Mouse (Mus musculus): ENCODE measurements at regions not wholly inside any gene's neighbourhood (a gene's known extent, or its start where the extent isn't known, plus 50 kb on each side); places are given as distances from the start of the nearest gene placed in this dataset.

GRCm38 (mm10) chr10:117516510-117516909 is 112.8 kb upstream of the Cpm start:
- DNase-seq (ENCODE audit: low spot score) = no peak

GRCm38 (mm10) chr10:117515777-117516501 is 113.4 kb upstream of the Cpm start:
- DNase-seq (ENCODE audit: low spot score) = peak; percentile 13

DNA sequence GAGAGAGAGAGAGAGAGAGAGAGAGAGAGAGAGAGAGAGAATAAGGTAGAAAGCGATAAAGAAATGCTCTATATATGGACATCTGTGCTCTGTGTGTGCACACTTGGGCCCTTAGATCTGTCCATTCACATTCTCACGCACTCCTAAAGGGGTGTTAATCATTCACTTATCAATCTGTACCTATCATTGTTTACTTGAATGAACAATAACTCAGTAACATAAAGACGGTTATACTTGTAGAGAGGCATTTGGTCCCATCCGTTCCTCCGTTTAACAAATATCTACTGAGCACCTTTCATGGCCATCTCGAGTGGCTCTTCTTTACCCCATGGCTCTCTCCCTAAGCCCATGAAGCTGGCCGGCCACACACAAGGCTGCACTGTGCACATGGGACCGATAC is 114.3 kb upstream of the Cpm start:
- DNase-seq (ENCODE audit: low spot score) = no peak

- DNase-seq (ENCODE audit: low spot score) = no peak
Measured at GRCm38 (mm10) chr10:117513925-117514546, 115.3 kb upstream of the Cpm start.

- DNase-seq (ENCODE audit: low spot score) = no peak
Measured at GRCm38 (mm10) chr10:117512424-117513257, 116.7 kb upstream of the Cpm start.

DNA sequence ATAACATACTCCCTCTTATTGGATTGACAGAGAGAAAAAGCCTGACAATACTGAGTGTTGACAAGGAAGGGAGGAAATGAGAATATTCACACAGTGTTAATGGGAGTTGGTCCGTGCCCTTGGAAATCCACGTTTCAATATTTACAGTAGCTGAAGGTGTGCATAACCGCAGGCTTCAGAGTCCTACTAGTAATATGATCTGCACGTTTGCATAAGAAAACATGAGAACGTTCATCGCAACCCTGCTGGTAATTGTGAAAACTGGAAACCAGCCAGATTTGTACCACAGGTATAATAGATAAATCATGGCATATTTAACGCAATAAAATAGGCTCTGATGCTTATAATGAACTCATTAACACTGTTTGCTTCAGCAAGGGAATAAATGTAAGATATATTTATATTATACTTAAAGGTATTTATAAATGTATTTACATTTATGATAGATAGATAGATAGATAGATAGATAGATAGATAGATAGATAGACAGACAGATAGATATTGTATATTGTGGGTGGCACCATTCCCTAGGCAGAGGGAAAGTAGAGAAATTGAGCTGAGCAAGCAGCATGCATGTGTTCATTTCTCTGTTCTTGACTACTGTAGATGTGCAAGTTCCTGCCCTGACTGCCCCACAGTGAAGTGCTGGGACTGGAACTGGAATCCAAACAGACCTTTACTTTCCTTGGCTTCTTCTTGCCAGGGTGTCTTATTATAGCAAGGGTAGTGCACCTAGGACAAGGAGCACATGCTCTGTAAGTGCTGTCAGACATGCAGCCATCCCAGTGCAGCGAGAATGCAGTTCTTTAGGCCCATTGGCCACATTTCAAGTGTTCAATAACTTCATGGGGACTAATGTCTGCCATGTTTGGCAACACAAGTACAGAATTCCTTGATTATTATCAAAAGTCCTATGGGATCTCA is 117.6 kb upstream of the Cpm start:
- DNase-seq (ENCODE audit: low spot score) = no peak

DNA sequence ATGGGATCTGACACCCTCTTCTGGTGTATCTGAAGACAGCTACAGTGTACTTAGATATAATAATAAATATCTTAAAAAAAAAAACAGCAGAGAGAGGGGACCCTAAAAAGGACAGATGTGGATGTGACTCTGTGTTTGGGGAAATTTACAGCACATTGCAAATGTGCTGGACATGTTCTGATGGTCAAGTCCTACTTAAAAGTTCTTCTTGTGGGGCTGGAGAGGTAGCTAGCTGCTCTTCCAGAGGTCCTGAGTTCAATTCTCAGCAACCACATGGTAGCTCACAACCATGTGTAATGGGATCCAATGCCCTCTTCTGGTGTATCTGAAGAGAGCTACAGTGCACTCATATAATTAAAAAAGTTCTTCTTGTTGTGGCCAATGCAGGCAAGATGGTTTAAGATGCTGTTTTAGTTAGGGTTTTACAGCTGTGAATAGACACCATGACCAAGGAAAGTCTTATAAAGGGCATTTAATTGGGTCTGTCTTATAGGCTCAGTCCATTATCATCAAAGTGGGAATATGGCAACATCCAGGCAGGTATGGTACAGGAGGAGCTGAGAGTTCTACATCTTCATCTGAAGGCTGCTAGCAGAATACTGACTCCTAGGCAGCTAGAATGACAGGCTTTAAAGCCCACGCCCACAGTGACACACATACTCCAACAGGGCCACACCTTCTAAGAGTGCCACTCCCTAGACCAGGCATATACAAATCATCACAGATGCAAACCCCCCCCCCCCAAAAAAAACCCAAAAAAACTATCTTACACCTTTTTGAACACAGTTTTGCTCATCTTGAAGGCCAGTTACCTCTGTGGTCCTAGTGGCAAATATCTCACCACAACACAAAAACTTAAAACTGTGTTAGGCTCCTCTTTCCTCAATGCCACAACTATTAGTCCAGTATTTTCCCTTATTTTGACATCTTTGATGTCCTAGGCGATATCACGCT is 118.5 kb upstream of the Cpm start:
- DNase-seq (ENCODE audit: low spot score) = no peak

DNA sequence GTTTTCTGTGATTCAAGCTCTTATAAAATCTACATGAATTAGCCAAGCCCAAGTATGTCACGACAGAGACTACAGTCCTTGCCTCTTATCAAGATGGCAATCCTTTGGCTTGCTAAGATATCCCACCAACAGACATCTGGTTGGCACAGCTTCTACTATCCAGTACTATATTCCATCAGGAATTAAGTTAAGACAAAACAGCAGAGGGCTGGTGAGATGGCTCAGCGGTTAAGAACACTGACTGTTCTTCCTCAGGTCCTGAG is 119.1 kb upstream of the Cpm start:
- no peak for DNase-seq (ENCODE audit: low spot score)

DNA sequence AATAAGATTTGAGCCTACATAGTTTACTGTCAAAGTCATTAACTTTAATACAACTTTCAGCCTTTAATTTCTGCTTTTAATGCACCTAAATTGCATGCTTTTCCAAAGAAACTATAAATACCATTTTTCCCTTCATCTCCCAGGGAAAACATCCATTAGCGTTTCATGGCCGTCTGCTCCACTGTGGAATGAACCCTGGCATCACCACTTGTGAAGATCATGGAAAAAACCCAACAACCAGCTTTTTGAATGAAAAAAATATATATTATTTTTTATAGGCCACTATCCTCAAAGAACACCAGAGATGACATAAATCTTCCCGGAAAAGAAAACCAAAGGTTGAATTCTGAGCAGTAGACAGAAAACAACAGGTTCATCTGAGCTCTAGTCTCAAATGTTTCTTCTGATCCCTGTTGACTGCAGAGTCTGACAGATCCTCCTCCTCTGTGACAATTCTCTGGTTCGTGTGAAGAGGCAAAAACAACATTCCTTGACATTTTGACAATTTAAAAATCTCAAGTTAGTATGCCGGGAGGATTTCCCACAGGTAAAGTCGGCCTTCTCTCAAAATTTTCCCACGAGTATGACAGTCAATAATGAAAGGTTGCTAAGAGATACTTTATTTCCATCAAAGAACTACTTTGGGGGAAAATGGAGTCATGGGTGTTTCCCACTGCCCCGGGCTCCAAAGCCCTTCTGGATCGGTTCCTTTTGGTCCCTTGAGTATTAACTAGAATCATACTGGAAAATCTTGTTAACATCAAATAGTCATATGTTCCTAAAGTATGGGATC is 119.7 kb upstream of the Cpm start:
- no peak for DNase-seq (ENCODE audit: low spot score)

GRCm38 (mm10) chr10:117506252-117506992 is 122.9 kb upstream of the Cpm start:
- no peak for DNase-seq (ENCODE audit: low spot score)

DNA sequence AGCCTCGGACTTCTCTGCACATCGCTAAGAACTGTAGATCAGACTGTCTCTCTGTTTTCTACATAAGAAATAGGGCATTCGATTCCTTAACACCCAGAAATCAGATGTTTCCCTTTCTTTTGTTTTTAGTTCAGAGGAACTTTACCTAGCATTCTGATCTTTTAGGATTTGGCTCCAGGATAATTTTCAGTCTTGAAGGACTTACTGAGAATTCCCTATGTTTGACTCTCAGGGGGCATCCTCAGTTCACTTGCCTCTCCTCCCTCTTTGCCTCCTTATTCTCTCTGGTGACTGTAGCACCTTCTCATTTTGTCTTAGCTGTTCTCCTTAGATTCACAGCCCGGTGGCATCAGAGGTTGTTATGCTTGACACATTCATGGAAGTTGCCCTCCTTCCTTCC is 123.8 kb upstream of the Cpm start:
- DNase-seq (ENCODE audit: low spot score) = no peak

GRCm38 (mm10) chr10:117505057-117505456 is 124.2 kb upstream of the Cpm start:
- no peak for DNase-seq (ENCODE audit: low spot score)

- DNase-seq (ENCODE audit: low spot score) = no peak
Measured at GRCm38 (mm10) chr10:117504267-117504902, 124.6 kb upstream of the Cpsf6 start.

- DNase-seq (ENCODE audit: low spot score) = no peak
Measured at GRCm38 (mm10) chr10:117503222-117504184, 123.7 kb upstream of the Cpsf6 start.

DNA sequence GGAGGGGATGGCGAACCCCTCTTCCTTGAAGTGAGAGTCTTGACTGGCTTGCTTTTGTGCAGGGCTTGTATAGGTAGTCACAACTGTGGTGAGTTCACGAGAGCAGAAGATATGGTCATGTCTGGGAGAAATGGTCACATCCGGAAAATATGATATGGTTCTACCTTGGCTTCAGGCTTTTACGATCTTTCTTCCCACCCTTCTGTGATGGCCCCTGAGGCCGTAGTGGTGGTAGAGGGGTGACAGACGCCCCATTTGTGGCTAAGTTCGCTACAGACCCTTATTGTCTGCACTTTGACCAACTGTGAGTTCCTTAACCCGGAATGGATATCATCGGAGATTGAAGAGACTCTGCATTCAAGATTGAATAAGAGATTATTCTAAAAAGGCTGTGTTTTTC is 122.9 kb upstream of the Cpsf6 start:
- DNase-seq (ENCODE audit: low spot score) = no peak

DNA sequence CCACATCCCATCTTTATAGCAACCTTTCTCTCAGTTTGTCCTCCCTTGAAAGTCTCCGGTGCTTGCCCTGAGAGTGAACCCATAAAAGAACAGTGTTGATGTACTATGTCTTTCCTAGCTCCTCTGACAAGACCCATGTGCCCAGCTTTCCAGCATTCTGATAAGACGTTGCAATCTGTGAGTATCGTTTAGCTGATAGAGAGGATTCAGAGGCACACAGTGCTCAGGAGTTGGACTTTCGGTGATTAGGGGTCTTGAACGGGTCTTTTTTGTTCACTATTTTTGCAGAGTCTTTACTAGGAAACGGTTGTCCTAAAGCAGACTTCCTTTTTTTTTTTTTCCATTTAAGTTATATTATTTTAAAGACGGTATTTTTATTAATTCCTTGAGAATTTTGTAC is 122.3 kb upstream of the Cpsf6 start:
- no peak for DNase-seq (ENCODE audit: low spot score)

- DNase-seq (ENCODE audit: low spot score) = no peak
Measured at GRCm38 (mm10) chr10:117501426-117501825, 121.6 kb upstream of the Cpsf6 start.
